Mouse (Mus musculus) heart, adult 2 months (tissue): ENCODE measurements at regions not wholly inside any gene's neighbourhood (a gene's known extent, or its start where the extent isn't known, plus 50 kb on each side); places are given as distances from the start of the nearest gene placed in this dataset.

ENCODE experiments used
- DNase-seq, 2 experiments: peaks; one replicate each; pipeline ENCODE4 v3.0.0; 2021
- H3K27ac ChIP-seq: fragments of 200-600 bp; 2 replicates; pipeline ENCODE4 v1.8.1; 2022
- H3K27me3 ChIP-seq: fragments of 200-500 bp; 2 replicates; pipeline ENCODE4 v1.6.1; 2012; ENCODE audit warnings: mild to moderate bottlenecking, low read length, inconsistent platforms, mixed read lengths; ENCODE audit not compliant: control insufficient read depth, insufficient read depth
- H3K36me3 ChIP-seq: fragments of 200-500 bp; 2 replicates; pipeline ENCODE4 v1.6.1; 2012; ENCODE audit warnings: low read length, inconsistent platforms; ENCODE audit not compliant: control insufficient read depth, insufficient read depth
- H3K4me1 ChIP-seq: fragments of 200-500 bp; 2 replicates; pipeline ENCODE4 v1.6.1; 2011; ENCODE audit warnings: low read length; ENCODE audit not compliant: control insufficient read depth, insufficient read depth
- H3K4me3 ChIP-seq: fragments of 200-600 bp; 2 replicates; pipeline ENCODE4 v1.8.1; 2022
- H3K79me2 ChIP-seq: fragments of 200-500 bp; replicated peaks from 2 replicates; pipeline ENCODE4 v1.6.1; 2012; ENCODE audit warnings: mild to moderate bottlenecking, inconsistent platforms, low read length, moderate library complexity, mixed read lengths; ENCODE audit not compliant: control insufficient read depth, insufficient read depth
- H3K9ac ChIP-seq: fragments of 200-500 bp; 2 replicates; pipeline ENCODE4 v1.6.1; 2012; ENCODE audit warnings: low read depth, mild to moderate bottlenecking, control low read depth, inconsistent platforms, low read length, mixed read lengths
- CTCF ChIP-seq: fragments of 200-600 bp; IDR thresholded peaks from 2 replicates; pipeline ENCODE4 v1.8.1; 2022; ENCODE audit warnings: antibody characterized with exemption, mild to moderate bottlenecking, moderate library complexity
- EP300 ChIP-seq: fragments of 200-500 bp; IDR thresholded peaks from 2 replicates; pipeline ENCODE4 v1.6.1; 2011; ENCODE audit warnings: low read depth, low read length, control low read depth; ENCODE audit not compliant: insufficient read depth
- POLR2A ChIP-seq: fragments of 200-500 bp; IDR thresholded peaks from 2 replicates; pipeline ENCODE4 v1.6.1; 2011; ENCODE audit warnings: mild to moderate bottlenecking, low read depth, low read length, control low read depth; ENCODE audit not compliant: insufficient read depth
- WGBS: fragments of 180-500 bp; shearing (Covaris S2); methylation state at CpG from one replicate; pipeline ENCODE4 v1.1.7; 2018; 5-methylcytosine and 5-hydroxymethylcytosine counted together
- intact Hi-C: fragments of 180-260 bp; cut with DNase I; formaldehyde crosslinking; loops from one replicate; pipeline ENCODE4 v1.15.1; 2025

GRCm38 (mm10) chr6:93327930-93328329, 384.6 kb upstream of the Adamts9 start:
- Histone ChIP-seq H3K27me3 (no peaks in the 10 kb centered on the region), H3K27ac (no peak overlapping the region), H3K4me3 (no peak overlapping the region), H3K36me3 (no peaks in the 10 kb centered on the region), H3K9ac (no peak overlapping the region), H3K79me2 (no peaks in the 10 kb centered on the region), H3K4me1 (no peaks in the 10 kb centered on the region; the same call in 1 of the 2 replicates)
- TF ChIP-seq CTCF: no peak
- TF ChIP-seq EP300: no peak
- no peak for TF ChIP-seq POLR2A
- intact Hi-C loops: no loop called here
- 93% methylated on average over 1 of the region's 1 CpGs for WGBS
- DNase-seq: no peak

- no peak for DNase-seq
- H3K4me1 ChIP-seq: no peaks in the 10 kb centered on the region; the same call in 1 of the 2 replicates
- intact Hi-C loops: no loop called here
- no peak overlapping the region for H3K27ac ChIP-seq
- H3K9ac ChIP-seq: no peak overlapping the region
- WGBS: 57% methylated on average over 3 of the region's 3 CpGs
- H3K4me3 ChIP-seq: no peak overlapping the region
- H3K36me3 ChIP-seq: no peaks in the 10 kb centered on the region
- no peaks in the 10 kb centered on the region for H3K79me2 ChIP-seq
- H3K27me3 ChIP-seq: no peaks in the 10 kb centered on the region
- TF ChIP-seq POLR2A (no peak), CTCF (no peak), EP300 (no peak)
Measured at GRCm38 (mm10) chr6:93323881-93324280, 380.6 kb upstream of the Adamts9 start.

GRCm38 (mm10) chr6:93314625-93315024, 371.3 kb upstream of the Adamts9 start:
- no peak overlapping the region for H3K9ac ChIP-seq
- WGBS: 25% methylated on average over 5 of the region's 5 CpGs
- H3K4me1 ChIP-seq: peaks cover 2% of the 10 kb centered on the region
- H3K79me2 ChIP-seq: no peaks in the 10 kb centered on the region
- H3K27ac ChIP-seq: peak overlapping the region; percentile 65
- no peak for TF ChIP-seq CTCF
- 0 out of 2 replicates have a peak, but pooled peaks have one; percentile 58 for TF ChIP-seq EP300
- peak; percentile 32; the same call in 1 of the 2 replicates for TF ChIP-seq POLR2A
- DNase-seq: peak in 1 of 2 experiments; percentile 27
- H3K4me3 ChIP-seq: peak overlapping the region; percentile 29
- H3K27me3 ChIP-seq: no peaks in the 10 kb centered on the region
- intact Hi-C loops: loop anchor here (5.0 kb wide), 3 partner anchors 42 to 527 kb away; no protein-coding TSS in a partner anchor
- H3K36me3 ChIP-seq: no peaks in the 10 kb centered on the region

GRCm38 (mm10) chr6:93305176-93305575, 361.9 kb upstream of the Adamts9 start:
- H3K4me3 ChIP-seq: no peak overlapping the region
- no peaks in the 10 kb centered on the region for H3K36me3 ChIP-seq
- H3K27ac ChIP-seq: no peak overlapping the region
- H3K9ac ChIP-seq: no peak overlapping the region
- H3K27me3 ChIP-seq: no peaks in the 10 kb centered on the region
- TF ChIP-seq EP300: no peak
- no peak for TF ChIP-seq CTCF
- TF ChIP-seq POLR2A: no peak
- peaks cover 1% of the 10 kb centered on the region for H3K4me1 ChIP-seq
- DNase-seq: no peak
- WGBS: 46% methylated on average over 2 of the region's 2 CpGs
- no peaks in the 10 kb centered on the region for H3K79me2 ChIP-seq
- intact Hi-C loops: no loop called here

- WGBS: 50% methylated on average over 6 of the region's 6 CpGs
- H3K9ac ChIP-seq: no peak overlapping the region
- H3K27ac ChIP-seq: no peak overlapping the region
- H3K79me2 ChIP-seq: no peaks in the 10 kb centered on the region
- intact Hi-C loops: no loop called here
- H3K4me1 ChIP-seq: no peaks in the 10 kb centered on the region
- DNase-seq: no peak
- no peak overlapping the region for H3K4me3 ChIP-seq
- H3K27me3 ChIP-seq: no peaks in the 10 kb centered on the region
- TF ChIP-seq EP300 (no peak), CTCF (no peak), POLR2A (no peak)
- H3K36me3 ChIP-seq: no peaks in the 10 kb centered on the region
Measured at GRCm38 (mm10) chr6:93297975-93298374, 354.7 kb upstream of the Adamts9 start.

- 92% methylated on average over 1 of the region's 1 CpGs for WGBS
- no peak overlapping the region for H3K4me3 ChIP-seq
- DNase-seq: no peak
- H3K79me2 ChIP-seq: no peaks in the 10 kb centered on the region
- H3K27me3 ChIP-seq: no peaks in the 10 kb centered on the region
- no peak overlapping the region for H3K9ac ChIP-seq
- H3K36me3 ChIP-seq: no peaks in the 10 kb centered on the region
- intact Hi-C loops: no loop called here
- H3K27ac ChIP-seq: no peak overlapping the region
- no peak for TF ChIP-seq EP300
- TF ChIP-seq CTCF: no peak
- no peak for TF ChIP-seq POLR2A
- no peaks in the 10 kb centered on the region for H3K4me1 ChIP-seq
Measured at GRCm38 (mm10) chr6:93291711-93292110, 348.4 kb upstream of the Adamts9 start.

GRCm38 (mm10) chr6:93288421-93288820, 345.1 kb upstream of the Adamts9 start:
- Histone ChIP-seq H3K4me1 (no peaks in the 10 kb centered on the region), H3K79me2 (no peaks in the 10 kb centered on the region), H3K36me3 (no peaks in the 10 kb centered on the region), H3K27me3 (no peaks in the 10 kb centered on the region), H3K4me3 (no peak overlapping the region), H3K27ac (no peak overlapping the region; the same call in 1 of the 2 replicates), H3K9ac (no peak overlapping the region)
- peak in 1 of 2 experiments; percentile 23 for DNase-seq
- 35% methylated on average over 4 of the region's 4 CpGs for WGBS
- intact Hi-C loops: no loop called here
- TF ChIP-seq POLR2A (no peak), CTCF (no peak), EP300 (no peak)
